Mouse (Mus musculus) E14TG2a.4 (cell line): ENCODE results near the gene Asphd2.

Source experiments
- CTCF ChIP-seq: conservative IDR thresholded peaks from 2 replicates; pipeline ENCODE4 v1.5.1; 2014; ENCODE audit warnings: low read length
- NANOG ChIP-seq: IDR thresholded peaks from 2 replicates; pipeline ENCODE4 v1.6.1; 2014; ENCODE audit warnings: borderline replicate concordance, low read length, mixed read lengths

DNA sequence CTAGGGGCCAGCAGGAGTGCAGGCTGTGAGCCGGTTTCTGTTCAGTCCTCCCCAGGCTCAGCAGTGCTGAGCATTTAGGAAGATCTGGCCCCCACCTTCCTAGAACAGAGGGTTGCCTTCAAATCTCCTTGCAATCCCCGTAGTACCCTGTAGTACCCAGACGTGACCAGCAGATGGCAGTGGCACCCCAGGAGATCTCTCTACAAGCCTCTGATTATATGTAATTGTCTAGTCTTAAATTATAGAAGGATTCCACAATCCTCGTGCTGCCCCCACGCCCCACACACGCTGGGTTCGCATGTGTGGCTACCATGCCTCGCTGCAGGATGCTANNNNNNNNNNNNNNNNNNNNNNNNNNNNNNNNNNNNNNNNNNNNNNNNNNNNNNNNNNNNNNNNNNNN is 38.3 kb upstream of the Asphd2 start:
- TF ChIP-seq CTCF: peak; percentile 87
- no peak for TF ChIP-seq NANOG
